Mouse (Mus musculus) midbrain, postnatal 0 days (tissue): ENCODE data around the gene Zmynd10. TPM values are rescaled to one million over a fixed set of nuclear protein-coding genes. Genes with fewer than 3 reads are reported as not detected.

Experiments used
- ATAC-seq: fragments of 200-750 bp; cut with Nextera tagmentation; 2 replicates; pipeline ENCODE4 v1.8.0; 2017; ENCODE audit warnings: moderate number of reproducible peaks, mild to moderate bottlenecking, moderate TSS enrichment, moderate library complexity; ENCODE audit not compliant: low FRiP score
- DNase-seq: peaks from one replicate; pipeline ENCODE4 v3.0.0-alpha.2; 2015; ENCODE audit warnings: low spot score
- H3K27ac ChIP-seq: fragments of 300-500 bp; sonication (generic); 2 replicates; pipeline ENCODE4 v1.5.1; 2014; ENCODE audit warnings: low read depth, mild to moderate bottlenecking, low read length, mixed read lengths
- H3K27me3 ChIP-seq: fragments of 300-500 bp; sonication (generic); 2 replicates; pipeline ENCODE4 v1.6.1; 2014; ENCODE audit warnings: low read length, control low read depth, mixed read lengths; ENCODE audit not compliant: insufficient read depth
- H3K36me3 ChIP-seq: fragments of 300-500 bp; sonication (generic); 2 replicates; pipeline ENCODE4 v1.6.1; 2014; ENCODE audit warnings: low read length, control low read depth, mixed read lengths; ENCODE audit not compliant: insufficient read depth
- H3K4me1 ChIP-seq: fragments of 300-500 bp; sonication (generic); 2 replicates; pipeline ENCODE4 v1.6.1; 2014; ENCODE audit warnings: mild to moderate bottlenecking, control low read depth, antibody characterized with exemption, low read length, mixed read lengths; ENCODE audit not compliant: insufficient read depth
- H3K4me2 ChIP-seq: fragments of 300-500 bp; sonication (generic); 2 replicates; pipeline ENCODE4 v1.6.1; 2014; ENCODE audit warnings: low read depth, mild to moderate bottlenecking, low read length, mixed read lengths; ENCODE audit not compliant: poor library complexity, severe bottlenecking
- H3K4me3 ChIP-seq: fragments of 300-500 bp; sonication (generic); 2 replicates; pipeline ENCODE4 v1.5.1; 2014; ENCODE audit warnings: low read depth, mild to moderate bottlenecking, low read length, moderate library complexity
- H3K9ac ChIP-seq: fragments of 300-500 bp; sonication (generic); replicated peaks from 2 replicates; pipeline ENCODE4 v1.6.1; 2014; ENCODE audit warnings: mild to moderate bottlenecking, low read length, moderate library complexity, mixed read lengths; ENCODE audit not compliant: poor library complexity, severe bottlenecking
- H3K9me3 ChIP-seq: fragments of 300-500 bp; sonication (generic); 2 replicates; pipeline ENCODE4 v1.6.1; 2016; ENCODE audit warnings: low read length, control low read depth
- CTCF ChIP-seq: IDR thresholded peaks from 2 replicates; pipeline ENCODE4 v1.5.1; 2016; ENCODE audit warnings: antibody characterized with exemption, mild to moderate bottlenecking
- WGBS: fragments of 180-500 bp; shearing (Covaris S2); extraction: QIAGEN DNeasy Blood & Tissue Kit; methylation state at CpG from one replicate; pipeline ENCODE4 v1.1.7; 2014; 5-methylcytosine and 5-hydroxymethylcytosine counted together
- polyA plus RNA-seq: library from polyadenylated mRNA; unstranded; fragments of >200 nt; fragmentation: Nextera tagmentation; extraction: Ambion mirVana; gene quantifications from 2 replicates; pipeline ENCODE4 v1.2.1, GENCODE M21; 2015
- total RNA-seq: library from RNA; depleted of rRNA; stranded (reverse); fragments of >200 nt; gene quantifications from 2 replicates; pipeline ENCODE4 v1.2.3, GENCODE M21; 2014

Zmynd10 gene
- total and polyA plus RNA-seq, 2 experiments from 2014 or later, result 3.3 to 4.9 TPM

DNA sequence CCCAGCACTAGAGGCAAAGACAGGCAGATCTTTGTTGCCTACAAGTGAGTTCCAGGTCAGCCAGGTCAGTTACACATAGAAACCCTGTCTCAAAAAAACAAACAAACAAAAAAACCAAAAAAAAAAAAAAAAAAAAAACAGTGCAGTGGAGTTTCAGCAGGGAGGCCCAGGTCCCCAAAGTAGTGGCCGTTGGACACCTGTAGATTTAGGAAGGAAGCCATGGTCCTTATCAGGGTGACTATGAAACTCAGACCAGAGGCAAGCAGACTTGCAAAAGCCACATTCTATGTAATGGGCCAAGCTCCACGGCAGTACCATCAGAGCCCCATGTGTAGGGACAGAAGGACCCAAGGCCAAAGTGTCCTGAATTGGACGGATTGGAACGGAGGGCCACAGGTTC, 34.5 kb downstream of the Zmynd10 start:
- H3K4me2 ChIP-seq, result peak overlapping the region; percentile 88
- ATAC-seq, result no peak
- WGBS, result 77% methylated on average over 4 of the region's 4 CpGs
- peak overlapping the region; percentile 60 for H3K4me3 ChIP-seq
- 0 out of 2 replicates have a peak, but pooled peaks cover 11% of the 10 kb centered on the region for H3K4me1 ChIP-seq
- no peaks in the 10 kb centered on the region for H3K27me3 ChIP-seq
- peaks cover 6% of the 10 kb centered on the region for H3K36me3 ChIP-seq
- no peak for TF ChIP-seq CTCF
- DNase-seq, result no peak
- peak overlapping the region; percentile 79 for H3K9ac ChIP-seq
- no peaks in the 10 kb centered on the region for H3K9me3 ChIP-seq
- no peak overlapping the region for H3K27ac ChIP-seq

DNA sequence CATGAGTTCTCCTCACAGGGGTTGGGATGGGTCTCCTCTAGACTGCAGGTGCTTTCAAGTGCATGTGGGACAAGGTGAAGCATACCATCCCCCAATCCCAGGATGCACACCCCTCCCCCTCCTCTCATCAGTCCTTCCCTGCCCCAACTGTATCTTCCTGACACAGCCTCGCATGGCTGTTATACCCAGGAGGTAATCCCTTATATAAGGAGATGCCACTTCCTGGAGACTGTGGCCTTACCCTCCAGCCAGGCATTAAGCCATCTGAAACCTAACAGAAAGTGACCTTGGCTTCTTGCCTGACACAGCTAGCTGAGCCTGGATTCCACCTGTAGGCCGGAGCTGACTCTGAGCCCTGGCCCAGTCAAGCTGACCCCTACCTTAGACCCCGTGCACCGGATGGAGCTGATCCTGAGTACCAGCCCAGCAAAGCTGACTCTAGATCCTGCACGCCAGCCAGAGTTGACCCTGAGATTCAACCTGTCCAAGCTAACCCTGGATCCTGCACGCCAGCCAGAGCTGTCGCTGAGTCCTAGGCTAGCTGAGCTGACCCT, 35.5 kb downstream of the Zmynd10 start:
- DNase-seq (no peak), ATAC-seq (no peak)
- Histone ChIP-seq H3K9me3 (no peaks in the 10 kb centered on the region), H3K4me3 (no peak overlapping the region), H3K4me1 (0 out of 2 replicates have a peak, but pooled peaks cover 11% of the 10 kb centered on the region), H3K36me3 (peaks cover 6% of the 10 kb centered on the region), H3K4me2 (no peak overlapping the region), H3K27me3 (no peaks in the 10 kb centered on the region), H3K9ac (no peak overlapping the region), H3K27ac (no peak overlapping the region)
- WGBS, result 87% methylated on average over 7 of the region's 7 CpGs
- no peak for TF ChIP-seq CTCF

DNA sequence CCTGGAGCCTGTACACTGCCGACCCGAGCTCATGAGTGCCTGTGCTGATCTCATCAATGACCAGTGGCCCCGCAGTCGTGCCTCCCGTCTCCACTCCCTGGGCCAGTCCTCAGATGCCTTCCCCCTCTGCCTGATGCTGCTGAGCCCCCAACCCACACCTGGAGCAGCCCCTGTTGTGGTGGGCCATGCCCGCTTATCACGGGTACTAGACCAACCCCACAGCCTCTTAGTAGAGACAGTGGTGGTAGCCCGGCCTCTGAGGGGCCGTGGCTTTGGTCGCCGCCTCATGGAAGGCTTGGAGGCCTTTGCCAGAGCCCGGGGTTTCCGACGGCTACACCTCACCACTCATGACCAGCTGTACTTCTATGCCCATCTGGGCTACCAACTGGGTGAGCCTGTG, 36.1 kb downstream of the Zmynd10 start:
- Histone ChIP-seq H3K4me1 (peaks cover 14% of the 10 kb centered on the region; the same call in 1 of the 2 replicates), H3K4me2 (no peak overlapping the region), H3K9ac (no peak overlapping the region), H3K27me3 (no peaks in the 10 kb centered on the region), H3K4me3 (no peak overlapping the region), H3K9me3 (no peaks in the 10 kb centered on the region), H3K27ac (no peak overlapping the region), H3K36me3 (peaks cover 6% of the 10 kb centered on the region)
- TF ChIP-seq CTCF, result no peak
- 96% methylated on average over 14 of the region's 14 CpGs for WGBS
- ATAC-seq (no peak), DNase-seq (no peak)

DNA sequence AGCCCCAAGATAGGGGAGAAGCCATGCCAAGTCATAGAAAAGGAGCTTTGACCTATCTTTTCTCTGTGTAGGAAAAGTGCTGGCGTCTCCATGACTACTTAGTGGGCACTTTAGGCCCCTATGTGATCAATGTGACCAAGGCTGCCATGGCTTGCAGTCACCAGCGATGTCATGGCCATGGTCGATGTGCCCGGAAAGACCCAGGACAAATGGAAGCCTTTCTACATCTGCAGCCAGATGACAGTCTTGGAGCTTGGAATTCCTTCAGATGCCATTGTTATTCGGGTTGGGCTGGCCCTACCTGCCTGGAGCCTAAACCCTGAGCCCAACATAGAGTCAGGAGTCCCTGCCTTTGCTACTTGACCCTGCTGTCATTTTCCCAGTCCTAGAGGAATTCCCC, 39.4 kb downstream of the Zmynd10 start:
- Histone ChIP-seq H3K27me3 (no peaks in the 10 kb centered on the region), H3K4me3 (no peak overlapping the region), H3K9ac (no peak overlapping the region), H3K36me3 (peaks cover 24% of the 10 kb centered on the region), H3K4me1 (peaks cover 15% of the 10 kb centered on the region; the same call in 1 of the 2 replicates), H3K4me2 (no peak overlapping the region), H3K9me3 (no peaks in the 10 kb centered on the region), H3K27ac (no peak overlapping the region)
- 98% methylated on average over 5 of the region's 5 CpGs for WGBS
- no peak for DNase-seq
- TF ChIP-seq CTCF, result no peak
- ATAC-seq, result no peak

DNA sequence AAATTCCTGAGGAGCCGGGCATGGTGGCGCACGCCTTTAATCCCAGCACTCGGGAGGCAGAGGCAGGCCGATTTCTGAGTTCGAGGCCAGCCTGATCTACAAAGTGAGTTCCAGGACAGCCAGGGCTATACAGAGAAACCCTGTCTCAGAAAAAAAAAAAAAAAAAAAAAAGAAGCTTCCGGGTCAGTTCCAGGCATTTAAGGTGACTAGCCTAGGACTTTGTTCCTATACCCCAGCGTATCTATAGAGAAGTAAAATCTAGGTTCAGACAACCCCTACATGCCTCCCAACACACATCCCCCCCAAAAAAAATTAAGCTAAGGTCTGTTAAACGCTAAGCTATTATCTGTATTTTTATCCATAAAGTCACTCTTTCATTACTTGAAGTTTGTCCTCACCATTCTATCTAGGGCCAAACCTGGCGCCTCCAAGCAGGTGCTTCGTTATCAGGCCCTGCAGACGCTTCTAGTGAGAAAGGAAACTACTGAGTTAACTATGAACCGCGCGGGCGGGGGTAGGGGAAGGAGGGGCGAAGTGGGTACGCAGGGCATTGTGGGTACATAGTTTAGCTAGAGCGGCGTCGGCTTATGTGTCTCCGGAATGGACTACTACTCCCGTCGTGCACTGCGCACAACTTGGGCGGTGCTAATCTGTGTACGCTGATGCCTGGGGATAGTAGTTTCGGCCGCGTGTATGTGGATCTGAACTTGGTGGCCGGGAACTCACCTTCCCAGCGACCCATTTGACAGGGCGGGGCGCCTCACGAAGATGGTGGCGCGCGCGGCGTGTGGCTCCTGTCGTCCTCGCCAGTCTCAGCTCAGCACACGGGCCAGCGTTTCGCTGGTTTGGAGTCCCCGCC, 40.1 kb downstream of the Zmynd10 start, which contains the start of gene Ifrd2:
Gene Ifrd2, plus strand, starts transcription at position 669 of the 859 bp plus-strand sequence.
- no peak for TF ChIP-seq CTCF
- peak; percentile 97 for ATAC-seq
- no peak within 1 kb of the TSS for H3K27ac ChIP-seq
- peaks cover 29% of the 10 kb centered on the region for H3K36me3 ChIP-seq
- no peaks in the 10 kb centered on the region for H3K9me3 ChIP-seq
- WGBS, result 13% methylated on average over 46 of the region's 46 CpGs
- peak within 1 kb of the TSS; percentile 62 for H3K4me3 ChIP-seq
- DNase-seq, result peak; percentile 99
- no peaks in the 10 kb centered on the region for H3K27me3 ChIP-seq
- peak within 1 kb of the TSS; percentile 53; the same call in 1 of the 2 replicates for H3K9ac ChIP-seq
- H3K4me2 ChIP-seq, result peak within 1 kb of the TSS; percentile 75
- H3K4me1 ChIP-seq, result peaks cover 11% of the 10 kb centered on the region; the same call in 1 of the 2 replicates
